Mouse (Mus musculus) hindbrain, embryonic 13.5 days (tissue): Measurements from ENCODE around the gene Prrg3. TPM values are rescaled to one million over a fixed set of nuclear protein-coding genes. Genes with fewer than 3 reads are reported as not detected.
A peak's percentile ranks its signal among the peaks of the same experiment; 100 is the strongest.

ENCODE experiments used
- ATAC-seq: fragments of 200-750 bp; cut with Nextera tagmentation; 2 replicates; pipeline ENCODE4 v1.8.0; 2017; ENCODE audit warnings: moderate TSS enrichment; ENCODE audit not compliant: low FRiP score
- H3K27ac ChIP-seq: fragments of 300-500 bp; sonication (generic); 2 replicates; pipeline ENCODE4 v1.5.1; 2015; ENCODE audit warnings: inconsistent platforms, mild to moderate bottlenecking, moderate library complexity
- H3K27me3 ChIP-seq: fragments of 300-500 bp; sonication (generic); 2 replicates; pipeline ENCODE4 v1.6.1; 2015; ENCODE audit warnings: mild to moderate bottlenecking, inconsistent platforms
- H3K36me3 ChIP-seq: fragments of 300-500 bp; sonication (generic); 2 replicates; pipeline ENCODE4 v1.6.1; 2015; ENCODE audit warnings: mild to moderate bottlenecking, inconsistent platforms
- H3K4me1 ChIP-seq: fragments of 300-500 bp; sonication (generic); replicated peaks from 2 replicates; pipeline ENCODE4 v1.6.1; 2015; ENCODE audit warnings: inconsistent platforms
- H3K4me2 ChIP-seq: fragments of 300-500 bp; sonication (generic); 2 replicates; pipeline ENCODE4 v1.6.1; 2015; ENCODE audit warnings: inconsistent platforms, mild to moderate bottlenecking, moderate library complexity
- H3K4me3 ChIP-seq: fragments of 300-500 bp; sonication (generic); 2 replicates; pipeline ENCODE4 v1.5.1; 2015; ENCODE audit warnings: mild to moderate bottlenecking, inconsistent platforms
- H3K9ac ChIP-seq: fragments of 300-500 bp; sonication (generic); 2 replicates; pipeline ENCODE4 v1.6.1; 2015; ENCODE audit warnings: mild to moderate bottlenecking, inconsistent platforms
- H3K9me3 ChIP-seq: fragments of 300-500 bp; sonication (generic); 2 replicates; pipeline ENCODE4 v1.6.1; 2016; ENCODE audit warnings: inconsistent platforms
- WGBS: fragments of 180-500 bp; shearing (Covaris S2); methylation state at CpG from one replicate; pipeline ENCODE4 v1.1.7; 2015; 5-methylcytosine and 5-hydroxymethylcytosine counted together
- polyA plus RNA-seq: library from polyadenylated mRNA; unstranded; fragments of >200 nt; fragmentation: Nextera tagmentation; extraction: Ambion mirVana; gene quantifications from 2 replicates; pipeline ENCODE4 v1.2.1, GENCODE M21; 2015

The Prrg3 gene
- polyA plus RNA-seq, 1 experiment from 2014 or later, result 11.2 TPM

DNA sequence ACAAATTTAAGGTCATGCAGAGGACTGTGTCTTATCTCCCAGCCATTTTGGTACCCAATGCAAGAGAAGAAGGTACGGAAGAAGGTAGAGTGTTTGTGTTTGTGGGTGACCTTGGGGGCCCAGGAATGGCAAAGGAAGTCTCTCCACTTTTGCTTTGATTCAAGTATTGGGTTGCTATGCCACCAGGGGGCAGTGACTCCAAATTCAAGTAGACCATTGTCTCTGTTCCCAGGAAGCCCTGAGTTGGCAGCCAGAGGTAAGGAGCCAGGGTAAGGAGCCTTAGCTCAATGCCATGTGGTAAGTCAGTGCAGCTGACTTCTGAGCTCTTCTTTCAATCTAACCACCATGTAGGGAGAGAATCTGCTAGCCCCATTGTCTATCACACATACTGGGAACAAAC lies 21.4 kb downstream of the Prrg3 start:
- 90% methylated on average over 1 of the region's 1 CpGs for WGBS
- no peak overlapping the region for H3K4me2 ChIP-seq
- no peaks in the 10 kb centered on the region for H3K4me1 ChIP-seq
- ATAC-seq, result no peak
- no peaks in the 10 kb centered on the region for H3K9me3 ChIP-seq
- H3K27ac ChIP-seq, result no peak overlapping the region
- H3K27me3 ChIP-seq, result no peaks in the 10 kb centered on the region
- H3K9ac ChIP-seq, result no peak overlapping the region
- H3K36me3 ChIP-seq, result no peaks in the 10 kb centered on the region
- no peak overlapping the region for H3K4me3 ChIP-seq

DNA sequence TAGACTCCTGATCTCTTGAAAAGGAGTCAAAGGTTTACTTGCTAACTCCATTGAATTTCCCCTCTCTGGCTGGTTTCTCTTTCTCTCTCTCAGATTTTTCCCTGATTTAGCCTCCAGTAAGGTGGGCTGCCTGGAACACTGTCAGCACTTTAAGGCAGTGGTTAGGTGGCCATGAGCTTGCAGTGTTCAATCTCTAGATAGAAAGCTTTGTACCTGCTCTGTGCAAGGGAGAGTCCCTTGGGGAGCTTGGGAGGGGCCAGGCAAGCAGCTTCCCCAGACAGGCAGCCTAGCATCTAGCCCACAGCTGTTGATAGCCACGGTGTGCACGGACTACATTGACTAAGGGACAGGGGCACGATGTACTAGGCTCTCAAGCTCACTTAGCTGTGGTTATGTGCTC lies 29.1 kb downstream of the Prrg3 start, which contains the start of gene Cnga2:
TSS of gene Cnga2 (plus strand) at position 301 of the 400 bp plus-strand sequence.
- Histone ChIP-seq H3K4me1 (no peaks in the 10 kb centered on the region), H3K9me3 (no peaks in the 10 kb centered on the region), H3K27me3 (no peaks in the 10 kb centered on the region), H3K27ac (no peak within 1 kb of the TSS), H3K36me3 (no peaks in the 10 kb centered on the region), H3K9ac (no peak within 1 kb of the TSS), H3K4me3 (no peak within 1 kb of the TSS), H3K4me2 (no peak within 1 kb of the TSS)
- 86% methylated on average over 3 of the region's 3 CpGs for WGBS
- no peak for ATAC-seq

DNA sequence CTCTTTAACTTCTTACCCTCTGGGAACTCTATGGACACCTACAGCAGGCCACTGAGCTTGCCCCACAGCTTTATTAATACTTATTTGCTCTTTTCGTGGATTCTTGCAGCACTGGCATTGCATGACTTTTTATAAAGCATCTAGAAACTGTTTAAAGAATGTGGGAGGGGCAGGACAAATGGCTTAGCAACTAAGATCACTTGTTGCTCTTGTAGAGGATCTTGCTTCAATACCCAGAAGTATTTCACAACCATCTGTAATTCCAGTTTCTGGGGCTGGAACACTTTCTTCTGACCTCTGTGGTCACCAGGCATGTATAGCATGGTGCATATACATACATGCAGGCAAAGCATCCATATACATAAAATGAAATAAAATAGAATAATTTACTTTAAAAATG lies 33.5 kb downstream of the Prrg3 start:
- Histone ChIP-seq H3K27me3 (no peaks in the 10 kb centered on the region), H3K4me2 (no peak overlapping the region), H3K9ac (no peak overlapping the region), H3K27ac (no peak overlapping the region), H3K36me3 (no peaks in the 10 kb centered on the region), H3K9me3 (no peaks in the 10 kb centered on the region), H3K4me3 (no peak overlapping the region), H3K4me1 (no peaks in the 10 kb centered on the region)
- no peak for ATAC-seq
- 71% methylated on average over 1 of the region's 1 CpGs for WGBS

DNA sequence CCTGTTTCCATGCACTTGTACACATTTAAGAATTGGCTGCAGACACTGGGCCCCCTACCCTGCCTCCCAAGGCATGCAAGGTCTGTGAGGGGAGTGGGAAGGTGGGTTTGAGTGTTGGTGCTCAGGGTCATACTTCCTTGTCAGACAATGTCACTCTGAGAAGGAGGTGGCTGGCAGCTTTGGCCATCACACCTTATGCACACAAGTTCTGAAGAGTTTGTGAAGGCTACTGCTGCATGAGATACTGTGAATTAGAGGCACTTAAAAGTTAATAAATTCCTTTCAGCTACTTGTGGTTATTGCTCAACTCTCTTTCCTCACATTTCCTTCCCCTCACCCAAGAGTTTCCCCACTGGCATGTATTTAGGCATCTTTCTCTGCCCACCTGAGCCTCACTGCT lies 47.5 kb downstream of the Prrg3 start:
- no peaks in the 10 kb centered on the region for H3K36me3 ChIP-seq
- no peaks in the 10 kb centered on the region for H3K4me1 ChIP-seq
- H3K27me3 ChIP-seq, result no peaks in the 10 kb centered on the region
- H3K9me3 ChIP-seq, result no peaks in the 10 kb centered on the region
- no peak overlapping the region for H3K9ac ChIP-seq
- no peak overlapping the region for H3K4me2 ChIP-seq
- H3K4me3 ChIP-seq, result no peak overlapping the region
- ATAC-seq, result no peak
- no peak overlapping the region for H3K27ac ChIP-seq

DNA sequence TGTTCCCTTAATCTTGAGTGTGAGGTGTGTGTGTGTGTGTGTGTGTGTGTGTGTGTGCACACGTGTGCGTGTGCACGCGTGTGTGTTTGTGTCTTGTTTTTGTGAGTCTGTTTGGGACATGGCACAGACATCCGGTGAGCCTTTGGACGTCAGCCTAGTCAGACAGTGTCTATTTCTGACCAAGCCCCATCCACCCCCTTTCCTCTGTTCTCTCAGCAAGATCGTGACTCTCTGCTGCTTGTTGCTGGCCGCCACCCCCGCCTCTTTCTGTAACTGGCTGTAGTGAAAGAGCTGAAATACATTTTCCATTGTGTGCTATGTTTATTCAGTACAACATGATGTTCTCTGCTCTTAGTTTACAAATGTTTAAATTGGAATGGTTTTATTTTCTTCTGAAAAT lies 49.8 kb downstream of the Prrg3 start:
- Histone ChIP-seq H3K4me1 (no peaks in the 10 kb centered on the region), H3K4me2 (no peak overlapping the region), H3K4me3 (no peak overlapping the region), H3K27me3 (no peaks in the 10 kb centered on the region), H3K36me3 (no peaks in the 10 kb centered on the region), H3K9ac (no peak overlapping the region), H3K27ac (no peak overlapping the region), H3K9me3 (no peaks in the 10 kb centered on the region)
- 43% methylated on average over 9 of the region's 9 CpGs for WGBS
- ATAC-seq, result peak; percentile 43; the same call in 1 of the 2 replicates

DNA sequence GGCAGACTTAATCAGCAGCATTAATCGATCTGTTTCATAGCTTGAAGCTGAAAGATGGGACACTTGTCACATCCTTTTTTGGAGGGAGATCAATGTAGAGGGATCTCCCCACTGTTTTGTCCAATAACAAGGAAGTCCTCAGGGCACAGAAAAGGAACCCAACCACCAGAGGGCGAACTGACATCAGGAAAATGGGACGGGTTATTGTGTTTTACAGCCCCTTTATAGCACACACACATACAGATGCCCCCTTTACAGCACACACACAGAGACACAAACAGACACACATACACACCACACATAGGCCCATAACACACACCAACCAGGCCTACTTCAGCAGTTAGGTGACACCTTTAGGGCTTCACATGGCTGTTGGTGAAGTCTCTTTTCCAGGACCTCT lies 50.4 kb downstream of the Prrg3 start:
- H3K9me3 ChIP-seq, result no peaks in the 10 kb centered on the region
- no peak overlapping the region for H3K4me2 ChIP-seq
- no peak overlapping the region for H3K9ac ChIP-seq
- no peaks in the 10 kb centered on the region for H3K36me3 ChIP-seq
- ATAC-seq, result no peak; the same call in 1 of the 2 replicates
- H3K4me3 ChIP-seq, result no peak overlapping the region
- H3K27me3 ChIP-seq, result no peaks in the 10 kb centered on the region
- 23% methylated on average over 3 of the region's 3 CpGs for WGBS
- H3K27ac ChIP-seq, result no peak overlapping the region
- no peaks in the 10 kb centered on the region for H3K4me1 ChIP-seq

DNA sequence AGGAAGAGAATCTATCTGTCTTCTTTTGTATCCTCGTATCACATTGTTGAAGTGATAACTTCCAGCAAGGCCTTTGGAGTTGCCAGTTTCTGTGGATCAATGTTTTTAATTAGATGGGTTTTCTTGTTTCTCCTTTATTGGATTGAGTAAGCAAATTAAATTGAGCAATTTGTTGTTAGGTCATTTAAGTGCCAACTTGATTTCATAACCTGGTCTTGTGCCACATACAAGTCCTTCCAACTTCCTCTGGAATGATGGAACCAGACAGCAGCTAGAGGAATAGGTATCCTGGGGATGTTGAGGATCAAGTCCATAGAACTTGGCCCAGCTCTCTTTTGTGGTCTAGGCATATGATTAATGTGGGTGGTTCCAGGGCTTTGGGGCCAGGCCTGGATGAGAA lies 59.8 kb downstream of the Prrg3 start:
- Histone ChIP-seq H3K9ac (no peak overlapping the region), H3K27me3 (no peaks in the 10 kb centered on the region), H3K4me1 (no peaks in the 10 kb centered on the region), H3K27ac (no peak overlapping the region), H3K4me3 (no peak overlapping the region), H3K9me3 (no peaks in the 10 kb centered on the region), H3K36me3 (no peaks in the 10 kb centered on the region), H3K4me2 (no peak overlapping the region)
- WGBS, result 57% methylated on average over 1 of the region's 1 CpGs
- no peak for ATAC-seq

Other genes starting within 250 kb of the Prrg3 start
- gene Vma21, start 146.7 kb upstream of the Prrg3 start, polyA plus RNA-seq, result 53.1 and 60.3 TPM in 2 replicates
- gene Gm1141, start 41.6 kb upstream of the Prrg3 start, polyA plus RNA-seq, result 0.19 and 0.36 TPM in 2 replicates
- gene Fate1, start 10.4 kb downstream of the Prrg3 start, polyA plus RNA-seq, result not detected in 2 replicates
- 0.10 and 0.12 TPM in 2 replicates for gene Cnga2, start 29.2 kb downstream of the Prrg3 start, polyA plus RNA-seq